Mouse (Mus musculus): ENCODE results near the gene Asb6.

Gene Asb6

GRCm38 (mm10) chr2:30830283-30830795 is at the start of gene Asb6:
Gene Asb6 (minus strand): TSS chr2:30830333.
- DNase-seq (ENCODE audit: low read depth, low spot score), result no peak

- DNase-seq (ENCODE audit: low read depth, low spot score), result no peak
These were observed 49.3 kb upstream of the Asb6 start for GRCm38 (mm10) chr2:30879481-30879880.

- no peak for DNase-seq (ENCODE audit: low read depth, low spot score)
These were observed 45.7 kb upstream of the Asb6 start for GRCm38 (mm10) chr2:30875621-30876432.

- no peak for DNase-seq (ENCODE audit: low read depth, low spot score)
These were observed 45.0 kb upstream of the Asb6 start for GRCm38 (mm10) chr2:30875096-30875495.

- DNase-seq (ENCODE audit: low read depth, low spot score), result no peak
These were observed 44.3 kb upstream of the Asb6 start for GRCm38 (mm10) chr2:30874445-30874844.

- no peak for DNase-seq (ENCODE audit: low read depth, low spot score)
These were observed 42.5 kb upstream of the Asb6 start for GRCm38 (mm10) chr2:30872669-30873068.

- no peak for DNase-seq (ENCODE audit: low read depth, low spot score)
These were observed 40.7 kb upstream of the Asb6 start for GRCm38 (mm10) chr2:30870863-30871262.

- no peak for DNase-seq (ENCODE audit: low read depth, low spot score)
These were observed 35.3 kb upstream of the Asb6 start for GRCm38 (mm10) chr2:30865426-30865825.

GRCm38 (mm10) chr2:30864968-30865381 is 34.8 kb upstream of the Asb6 start:
- DNase-seq (ENCODE audit: low read depth, low spot score), result no peak

GRCm38 (mm10) chr2:30863574-30863973 is 33.4 kb upstream of the Asb6 start:
- no peak for DNase-seq (ENCODE audit: low read depth, low spot score)

- no peak for DNase-seq (ENCODE audit: low read depth, low spot score)
These were observed 31.9 kb upstream of the Asb6 start for GRCm38 (mm10) chr2:30862081-30862480.

GRCm38 (mm10) chr2:30859782-30860181 is 29.6 kb upstream of the Asb6 start:
- DNase-seq (ENCODE audit: low read depth, low spot score), result no peak

GRCm38 (mm10) chr2:30857076-30857475 is 26.9 kb upstream of the Asb6 start:
- DNase-seq (ENCODE audit: low read depth, low spot score), result no peak

- no peak for DNase-seq (ENCODE audit: low read depth, low spot score)
These were observed 22.7 kb upstream of the Asb6 start for GRCm38 (mm10) chr2:30852771-30853313.

GRCm38 (mm10) chr2:30850581-30850980 is 20.4 kb upstream of the Asb6 start:
- no peak for DNase-seq (ENCODE audit: low read depth, low spot score)

GRCm38 (mm10) chr2:30848184-30848583 is 18.1 kb upstream of the Asb6 start:
- DNase-seq (ENCODE audit: low read depth, low spot score), result no peak

GRCm38 (mm10) chr2:30846723-30847122 is 16.6 kb upstream of the Asb6 start:
- DNase-seq (ENCODE audit: low read depth, low spot score), result no peak

GRCm38 (mm10) chr2:30846236-30846635 is 16.1 kb upstream of the Asb6 start:
- DNase-seq (ENCODE audit: low read depth, low spot score), result no peak

- no peak for DNase-seq (ENCODE audit: low read depth, low spot score)
These were observed 15.3 kb upstream of the Asb6 start for GRCm38 (mm10) chr2:30845152-30846070.

- DNase-seq (ENCODE audit: low read depth, low spot score), result no peak
These were observed 12.5 kb upstream of the Asb6 start for GRCm38 (mm10) chr2:30842615-30843014.

GRCm38 (mm10) chr2:30836238-30836990 is 6.3 kb upstream of the Asb6 start:
- DNase-seq (ENCODE audit: low read depth, low spot score), result peak; percentile 18
